Mouse (Mus musculus): Measurements from ENCODE around the gene Tnfrsf22. TPM values are rescaled to one million over a fixed set of nuclear protein-coding genes. Genes with fewer than 3 reads are reported as not detected.

Tnfrsf22 gene
- total RNA-seq, 2 experiments from 2014 or later: 2.6 to 2.8 TPM

DNA sequence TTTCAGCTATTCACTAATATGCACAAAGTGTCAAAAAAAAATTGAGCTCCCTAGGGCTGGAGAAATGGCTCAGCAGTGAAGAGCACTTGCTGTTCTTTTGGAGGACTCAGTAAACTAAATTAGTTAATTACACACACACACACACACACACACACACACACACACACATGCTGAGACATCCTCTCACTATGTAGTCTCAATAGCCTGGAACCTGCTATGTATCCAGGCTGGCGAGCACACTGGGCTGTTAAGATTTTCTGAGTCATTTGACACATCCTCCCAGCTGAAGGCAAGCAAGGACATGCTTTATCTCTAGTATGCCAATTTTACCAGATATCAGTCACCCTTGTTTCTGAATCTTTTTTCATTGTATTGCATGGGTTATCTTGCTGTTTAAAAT lies 28.5 kb downstream of the Tnfrsf22 start:
- no peak for TF ChIP-seq CTCF (conservative IDR thresholded peaks at IDR 0.05)
- H3K27ac ChIP-seq: no peak overlapping the region
- H3K4me3 ChIP-seq: no peak overlapping the region
- no peak for DNase-seq (ENCODE audit: low spot score in 2 of 2)

DNA sequence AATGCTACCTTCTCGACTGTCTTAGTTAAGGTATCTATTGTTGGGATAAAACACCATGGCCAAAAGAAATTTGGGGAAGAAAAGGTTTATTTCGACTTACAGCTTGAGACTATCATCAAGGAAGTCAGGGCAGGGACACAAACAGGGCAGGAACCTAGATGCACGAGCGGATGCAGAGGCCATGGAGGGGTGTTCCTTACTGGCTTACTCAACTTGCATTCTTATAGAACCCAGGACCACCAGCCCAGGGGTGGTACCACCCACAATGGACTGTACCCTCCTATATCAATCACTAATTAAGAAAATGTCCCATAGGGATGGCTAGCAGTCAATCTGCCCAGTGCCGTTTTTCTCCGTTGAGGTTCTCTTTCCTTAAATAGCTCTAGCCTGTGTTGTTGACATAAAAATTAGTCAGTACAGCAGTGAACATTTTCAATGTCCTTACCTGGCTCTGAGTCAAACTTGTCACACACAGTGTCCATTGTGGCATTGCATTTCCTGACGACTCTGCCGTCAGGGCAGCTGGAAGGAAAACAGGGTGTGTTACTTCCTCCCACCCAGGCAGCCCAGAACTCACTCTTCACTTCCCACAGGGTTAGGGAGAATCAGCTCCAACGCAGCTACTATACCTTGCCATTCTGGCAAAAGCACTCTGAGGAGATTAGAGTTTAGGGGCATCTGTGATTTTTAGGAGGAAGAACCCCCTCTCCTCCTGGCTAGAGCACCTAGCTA lies 34.9 kb downstream of the Tnfrsf22 start:
- TF ChIP-seq CTCF (conservative IDR thresholded peaks at IDR 0.05): no peak
- no peak overlapping the region for H3K27ac ChIP-seq
- no peak for DNase-seq (ENCODE audit: low spot score in 2 of 2)
- no peak overlapping the region for H3K4me3 ChIP-seq

DNA sequence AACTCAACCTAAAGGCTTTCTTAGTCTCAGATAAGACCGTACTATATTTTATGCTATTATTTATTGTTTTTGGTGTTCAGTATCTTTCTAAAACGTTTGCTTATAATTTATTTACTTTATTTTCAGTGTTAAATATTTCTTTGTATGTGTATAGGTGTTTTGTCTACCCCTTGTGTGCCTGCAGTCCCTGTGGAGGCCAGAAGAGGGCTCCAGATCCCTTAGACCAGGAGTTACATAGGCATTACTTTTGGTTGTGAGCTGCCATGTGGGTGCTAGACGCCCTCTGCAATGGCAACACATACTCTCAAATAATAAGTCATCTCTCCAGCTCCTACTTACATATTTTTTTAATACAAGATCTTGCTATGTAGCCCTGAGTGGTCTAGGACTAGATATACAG lies 37.2 kb downstream of the Tnfrsf22 start:
- peak; percentile 60 for TF ChIP-seq CTCF (conservative IDR thresholded peaks at IDR 0.05)

DNA sequence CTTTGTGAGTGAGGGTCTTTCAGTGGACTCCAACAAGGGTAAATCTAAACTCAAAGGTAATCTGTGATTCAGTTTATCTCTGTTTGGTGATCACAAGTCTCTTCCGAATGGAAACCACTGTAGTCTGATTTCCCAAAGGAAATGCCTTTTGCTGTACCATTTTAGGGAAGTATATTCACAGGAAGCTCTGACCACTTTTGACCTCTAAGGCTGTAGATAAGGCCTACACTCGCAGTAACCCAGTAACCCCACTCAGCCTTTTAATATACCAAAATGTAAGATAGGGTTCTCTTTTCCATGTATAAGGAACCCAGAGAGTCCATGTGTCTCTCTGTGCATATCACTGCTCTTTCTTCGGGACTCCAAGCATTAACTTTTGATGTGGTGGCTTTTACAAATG lies 44.1 kb downstream of the Tnfrsf22 start:
- no peak for TF ChIP-seq CTCF (conservative IDR thresholded peaks at IDR 0.05)
- no peak for DNase-seq (ENCODE audit: low spot score in 2 of 2)
- no peak overlapping the region for H3K4me3 ChIP-seq
- H3K27ac ChIP-seq: no peak overlapping the region

More for the DNA sequence above, 37.2 kb downstream of the Tnfrsf22 start:
- DNase-seq (ENCODE audit: low spot score in 2 of 2): no peak
- Histone ChIP-seq H3K4me3 (no peak overlapping the region), H3K27ac (no peak overlapping the region)

DNA sequence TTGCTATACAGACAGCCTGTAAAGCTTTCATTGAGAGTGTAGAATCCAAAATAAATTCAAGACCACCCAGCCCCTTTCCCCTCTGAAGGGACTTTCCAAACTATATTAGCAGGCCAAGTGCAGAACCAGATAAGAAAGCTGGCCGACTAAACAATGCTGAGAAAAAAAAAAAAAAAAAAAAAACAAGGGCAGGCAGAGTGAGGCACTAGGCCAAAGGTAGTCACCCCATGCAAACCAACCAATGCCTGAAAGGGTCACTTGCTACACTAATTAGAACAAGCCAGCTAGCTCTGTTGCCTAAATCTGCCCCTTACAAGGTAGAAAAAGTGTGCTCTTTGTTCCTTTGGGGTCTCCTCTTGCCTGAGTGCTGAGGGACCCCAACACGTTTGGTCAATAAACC lies 44.6 kb downstream of the Tnfrsf22 start:
- no peak for TF ChIP-seq CTCF (conservative IDR thresholded peaks at IDR 0.05)
- no peak for DNase-seq (ENCODE audit: low spot score in 2 of 2)
- H3K27ac ChIP-seq: no peak overlapping the region
- no peak overlapping the region for H3K4me3 ChIP-seq

DNA sequence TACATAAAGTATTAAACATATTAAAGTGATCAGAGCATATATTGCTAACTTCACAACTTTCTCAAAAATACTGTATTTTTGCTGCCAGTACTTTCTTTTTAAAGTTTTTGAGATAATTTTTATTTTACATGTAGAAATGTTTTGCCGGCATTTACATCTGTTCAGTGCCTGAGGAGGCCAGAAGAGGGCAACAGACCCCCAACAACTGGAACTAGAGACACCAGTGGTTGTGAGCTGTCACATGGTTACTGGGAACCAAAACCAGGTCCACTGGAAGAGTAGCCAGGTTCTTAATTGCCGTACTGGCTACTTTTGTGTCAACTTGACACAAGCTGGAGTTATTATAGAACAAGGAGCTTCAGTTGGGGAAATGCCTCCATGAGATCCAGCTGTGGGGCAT lies 47.8 kb downstream of the Tnfrsf22 start:
- peak; percentile 41 for TF ChIP-seq CTCF (conservative IDR thresholded peaks at IDR 0.05)
- no peak for DNase-seq (ENCODE audit: low spot score in 2 of 2)

DNA sequence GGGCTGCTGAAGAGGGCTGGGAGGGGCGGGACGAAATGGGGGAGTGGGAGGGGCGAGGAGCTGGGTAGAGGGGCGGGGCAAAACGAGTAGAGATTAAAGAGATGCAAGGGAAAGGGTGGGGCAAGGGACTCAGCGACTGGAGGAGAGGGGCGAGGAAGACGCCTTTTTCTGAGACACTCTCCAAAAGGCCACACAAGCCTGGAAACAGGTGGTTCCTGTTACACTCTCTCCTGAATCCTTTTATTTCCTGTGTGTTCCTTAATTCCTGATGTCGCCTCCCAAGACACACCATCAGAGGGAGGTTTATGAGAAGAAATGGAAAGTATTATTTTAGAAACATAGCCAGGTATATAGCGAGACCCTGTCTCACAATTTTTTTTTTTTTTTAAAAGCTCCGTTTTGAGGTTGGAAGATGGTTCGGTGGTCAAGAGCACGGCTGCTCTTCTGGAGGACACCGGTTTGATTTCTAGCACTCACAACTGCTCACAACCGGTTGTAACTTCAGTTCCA lies 49.2 kb downstream of the Tnfrsf22 start:
- no peak for DNase-seq (ENCODE audit: low spot score in 2 of 2)
- Histone ChIP-seq H3K27ac (no peak overlapping the region), H3K4me3 (peak overlapping the region; percentile 98)
- no peak for TF ChIP-seq CTCF (conservative IDR thresholded peaks at IDR 0.05)

More for the DNA sequence above, 47.8 kb downstream of the Tnfrsf22 start:
- H3K27ac ChIP-seq: no peak overlapping the region
- H3K4me3 ChIP-seq: no peak overlapping the region

DNA sequence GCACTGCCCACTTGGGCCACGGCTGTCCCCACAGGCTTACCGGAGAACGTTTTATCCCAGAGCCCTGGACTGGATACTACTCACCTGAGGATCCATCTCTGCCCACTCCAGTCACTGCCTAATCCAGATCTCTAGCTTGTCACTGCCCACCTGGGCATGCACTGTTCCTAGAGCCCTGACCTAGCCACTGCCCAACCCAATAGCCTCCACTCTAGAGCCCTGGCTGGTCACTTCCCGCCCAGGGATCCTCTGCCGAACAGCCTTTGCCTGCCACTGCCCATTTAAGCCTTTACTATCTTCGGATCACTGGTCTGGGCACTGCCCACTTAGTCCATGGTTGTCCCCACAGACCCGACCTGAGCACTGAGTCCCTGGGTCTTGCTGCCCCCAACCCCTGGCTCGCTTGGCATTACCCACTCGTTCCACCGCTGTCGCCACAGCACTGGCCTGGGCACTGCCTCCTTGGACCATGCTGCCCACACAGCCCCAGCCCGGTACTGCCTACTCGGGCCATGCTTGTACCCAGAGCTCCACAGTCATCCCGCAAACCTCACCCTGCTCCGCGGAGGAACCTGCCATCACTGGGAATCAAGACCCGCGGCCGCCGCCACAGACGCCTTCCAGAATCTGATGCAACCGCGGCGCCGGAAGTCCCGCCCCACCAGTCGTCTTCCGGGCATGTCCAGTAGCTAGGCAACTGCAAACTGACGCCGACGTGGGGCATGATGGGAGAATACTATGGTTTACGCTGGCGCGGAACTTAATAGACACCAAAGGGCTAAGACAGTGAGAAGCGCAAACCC lies 49.8 kb downstream of the Tnfrsf22 start, which contains the start of gene Cars:
Cars (minus strand) TSS at position 663 of the 803 bp plus-strand sequence.
- peak within 1 kb of the TSS; percentile 92 for H3K27ac ChIP-seq
- peak; percentile 94 to 95 for DNase-seq (ENCODE audit: low spot score in 2 of 2)
- peak within 1 kb of the TSS; percentile 98 for H3K4me3 ChIP-seq
- no peak for TF ChIP-seq CTCF (conservative IDR thresholded peaks at IDR 0.05)

DNA sequence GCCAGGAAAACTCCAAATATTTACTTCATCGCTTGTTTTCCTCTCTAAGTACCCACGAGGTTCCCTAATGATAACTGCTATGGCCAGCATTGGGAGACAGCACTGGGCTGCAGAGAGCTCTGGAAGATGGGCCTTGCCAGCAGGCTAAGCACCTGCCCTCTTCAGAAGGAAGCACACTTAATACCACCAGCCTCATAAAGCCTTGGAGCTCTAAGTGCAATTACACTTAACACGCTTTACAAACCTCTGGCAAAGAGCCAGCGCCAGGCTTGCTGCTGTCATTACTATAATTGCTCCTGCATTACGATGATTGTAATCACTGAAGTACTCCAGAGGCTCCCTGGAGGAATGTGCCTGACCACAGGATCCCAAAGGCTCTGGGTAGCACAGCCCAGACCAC lies 54.6 kb downstream of the Tnfrsf22 start:
- TF ChIP-seq CTCF (conservative IDR thresholded peaks at IDR 0.05): no peak
- no peak for DNase-seq (ENCODE audit: low spot score in 2 of 2)
- H3K4me3 ChIP-seq: no peak overlapping the region
- no peak overlapping the region for H3K27ac ChIP-seq

DNA sequence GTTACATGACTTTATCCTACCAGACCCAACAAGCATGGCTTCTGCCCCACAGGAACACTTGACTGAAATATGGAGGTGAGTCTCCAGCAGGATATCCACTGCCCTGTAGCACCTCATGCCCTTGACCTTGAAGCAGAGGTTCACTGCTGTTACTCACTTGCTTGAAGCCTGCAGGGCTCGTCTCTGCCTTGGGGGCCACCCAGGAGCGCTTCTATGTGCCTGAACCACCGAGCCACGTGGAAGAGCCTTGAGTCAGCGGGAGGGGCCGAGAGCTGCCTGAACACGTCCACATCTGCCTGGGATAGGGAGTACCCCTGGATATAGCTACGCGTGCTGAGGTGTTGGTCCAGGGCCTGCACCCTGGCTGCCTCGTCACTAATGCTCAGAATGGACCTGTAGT lies 57.2 kb downstream of the Tnfrsf22 start:
- no peak for TF ChIP-seq CTCF (conservative IDR thresholded peaks at IDR 0.05)
- no peak for DNase-seq (ENCODE audit: low spot score in 2 of 2)
- Histone ChIP-seq H3K27ac (no peak overlapping the region), H3K4me3 (no peak overlapping the region)

DNA sequence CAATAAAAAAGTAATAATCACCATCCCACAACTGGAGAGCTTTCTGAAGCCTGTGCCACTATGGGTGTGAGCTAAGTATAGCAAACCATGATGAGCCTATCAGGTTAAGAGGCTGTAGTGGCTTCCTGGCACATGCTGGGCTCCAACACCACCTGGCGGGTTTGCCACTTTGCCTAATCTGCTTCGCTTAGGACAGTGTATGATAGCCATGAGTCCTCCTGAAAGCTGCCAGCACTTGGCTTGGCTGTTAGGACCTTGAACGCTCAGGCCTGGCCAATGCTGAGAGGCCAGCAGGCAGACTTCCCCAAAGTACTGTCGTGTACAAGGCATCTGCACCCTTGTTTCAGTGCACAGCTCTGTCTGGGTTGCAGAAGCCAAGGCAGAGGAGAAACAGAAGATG lies 61.5 kb downstream of the Tnfrsf22 start:
- no peak overlapping the region for H3K4me3 ChIP-seq

DNA sequence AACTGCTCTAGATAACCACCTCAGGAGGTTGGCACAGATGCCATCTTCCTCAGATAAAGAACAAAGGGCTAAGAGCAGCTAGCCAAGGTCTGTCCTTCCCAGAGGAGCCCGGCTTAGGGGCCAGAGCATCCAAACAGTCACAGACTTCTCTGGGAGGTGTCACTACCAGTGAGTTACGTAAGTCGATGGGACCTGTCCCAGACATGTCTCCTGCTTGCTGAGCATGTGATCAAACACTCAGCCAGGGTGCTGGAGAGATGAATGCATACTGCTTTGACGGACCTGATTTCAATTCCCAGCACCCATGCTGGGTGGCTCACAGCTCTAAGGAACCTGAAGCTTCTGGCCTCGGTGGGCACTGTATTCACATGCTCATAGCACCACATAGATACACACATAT lies 61.9 kb downstream of the Tnfrsf22 start:
- Histone ChIP-seq H3K4me3 (no peak overlapping the region), H3K27ac (no peak overlapping the region)
- no peak for DNase-seq (ENCODE audit: low spot score in 2 of 2)
- no peak for TF ChIP-seq CTCF (conservative IDR thresholded peaks at IDR 0.05)

More for the DNA sequence above, 61.5 kb downstream of the Tnfrsf22 start:
- TF ChIP-seq CTCF (conservative IDR thresholded peaks at IDR 0.05): no peak
- H3K27ac ChIP-seq: no peak overlapping the region
- DNase-seq (ENCODE audit: low spot score in 2 of 2): no peak

Other genes starting within 250 kb of the Tnfrsf22 start
- gene Cdkn1c, start 188.6 kb downstream of the Tnfrsf22 start, total RNA-seq (2021): 1 to 10 TPM; 2.5 to 6.7 TPM
- under 1 TPM; 0.29 to 0.54 TPM for gene Slc22a18, start 175.9 kb downstream of the Tnfrsf22 start, total RNA-seq (2021)
- gene Phlda2, start 146.5 kb downstream of the Tnfrsf22 start, total RNA-seq (2021): not detected
- 100 to 1,000 TPM; 106 to 119 TPM for gene Nap1l4, start 100.6 kb downstream of the Tnfrsf22 start, total RNA-seq (2021)
- 10 to 100 TPM; 38.4 to 42.0 TPM for gene Cars, start 49.6 kb downstream of the Tnfrsf22 start, total RNA-seq (2021)
- not detected for gene Tnfrsf26, start 20.9 kb downstream of the Tnfrsf22 start, total RNA-seq (2021)
- gene Tnfrsf23, start 36.2 kb upstream of the Tnfrsf22 start, total RNA-seq (2021): 1 to 10 TPM; 1.3 to 1.6 TPM
- gene Osbpl5, start 107.3 kb upstream of the Tnfrsf22 start, total RNA-seq (2021): 10 to 100 TPM; 18.0 to 24.4 TPM
- not detected for gene Mrgprg, start 117.3 kb upstream of the Tnfrsf22 start, total RNA-seq (2021)
- 1 to 10 TPM; 5.9 to 6.5 TPM for gene Mrgpre, start 134.8 kb upstream of the Tnfrsf22 start, total RNA-seq (2021)
- gene Nadsyn1, start 173.2 kb upstream of the Tnfrsf22 start, total RNA-seq (2021): 1 to 10 TPM; 4.4 to 7.8 TPM
- 10 to 100 TPM; 34.0 to 35.1 TPM for gene Dhcr7, start 173.5 kb upstream of the Tnfrsf22 start, total RNA-seq (2021)
- gene Gm498, start 217.2 kb upstream of the Tnfrsf22 start, total RNA-seq (2021): not detected